Mouse (Mus musculus) stomach, postnatal 0 days (tissue): ENCODE data around the gene Nxn.

Experiments
- CTCF ChIP-seq: IDR thresholded peaks from 2 replicates; pipeline ENCODE4 v1.5.1; 2016; ENCODE audit warnings: antibody characterized with exemption, low read depth, mild to moderate bottlenecking, moderate library complexity
- EP300 ChIP-seq: optimal IDR thresholded peaks from 2 replicates; pipeline ENCODE3; 2016; ENCODE audit warnings: antibody characterized with exemption

DNA sequence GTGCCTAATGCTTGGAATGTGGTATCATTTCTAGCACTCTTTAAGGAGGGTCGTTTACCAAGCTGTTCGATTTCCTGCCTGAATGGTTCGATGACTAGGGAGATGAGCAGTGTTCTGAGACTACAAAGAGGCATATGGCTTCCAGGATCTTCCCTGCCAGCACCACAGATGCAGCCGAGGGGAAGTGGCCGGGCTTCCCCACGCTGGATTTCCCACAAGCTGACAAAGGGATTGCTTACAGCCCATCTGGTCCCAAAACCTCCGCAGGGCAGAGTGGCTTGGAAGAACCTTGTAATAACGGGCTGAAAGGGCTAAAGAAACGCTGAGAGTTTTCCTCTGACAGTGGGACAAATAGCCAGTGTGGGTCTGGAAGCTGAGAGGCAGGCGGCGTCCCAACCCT, 108.6 kb downstream of the Nxn start:
- TF ChIP-seq EP300 (no peak), CTCF (no peak)
